Mouse (Mus musculus) hindlimb bud, embryonic 11.5 days (tissue): ENCODE data around the gene Maff.

ENCODE experiments used
- DNase-seq: peaks from one replicate; pipeline ENCODE4 v3.0.0-alpha.2; 2012; ENCODE audit warnings: low read depth, low spot score; ENCODE audit errors: extremely low spot score

Maff gene

DNA sequence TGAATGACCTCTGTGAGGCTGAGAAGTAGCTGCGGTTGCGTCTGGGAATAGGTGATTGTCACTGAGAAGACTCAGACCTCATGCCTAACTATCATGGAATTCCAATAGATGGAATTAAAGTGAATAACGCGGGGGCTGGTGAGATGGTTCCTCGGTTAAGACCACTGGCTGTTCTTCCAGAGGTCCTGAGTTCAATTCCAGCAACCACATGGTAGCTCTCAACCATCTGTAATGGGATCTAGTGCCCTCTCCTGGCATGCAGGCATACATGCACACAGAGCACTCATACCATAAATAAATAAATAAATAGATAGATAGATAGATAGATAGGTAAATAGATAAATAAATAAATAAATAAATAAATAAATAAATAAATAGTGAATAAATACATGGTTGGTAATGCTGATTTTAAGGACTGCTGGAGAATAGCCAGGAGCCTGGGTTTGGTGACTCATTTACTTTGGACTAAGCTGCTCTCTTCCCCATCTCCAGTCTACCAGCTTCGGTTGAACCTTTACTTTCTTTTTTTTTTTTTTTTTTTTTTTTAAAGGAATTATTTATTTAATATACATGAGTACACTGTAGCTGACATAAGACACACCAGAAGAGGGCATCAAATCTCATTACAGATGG is 17.0 kb upstream of the Maff start:
- no peak for DNase-seq

DNA sequence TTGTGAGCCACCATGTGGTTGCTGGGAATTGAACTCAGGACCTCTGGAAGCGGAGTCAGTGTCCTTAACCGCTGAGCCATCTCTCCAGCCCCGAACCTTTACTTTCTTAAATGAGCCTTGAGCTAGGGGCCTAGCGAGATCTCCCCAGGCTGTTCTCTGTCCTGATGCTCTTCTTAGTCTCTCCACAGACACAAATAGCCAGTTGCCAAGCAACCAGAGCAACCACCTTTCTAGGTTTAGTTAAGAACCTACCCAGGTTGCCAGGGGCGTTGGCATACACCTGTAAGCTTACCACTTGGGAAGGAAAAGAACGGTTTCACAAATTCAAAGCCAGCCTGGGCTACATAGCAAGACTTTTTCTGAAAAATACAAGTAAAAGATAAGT is 16.4 kb upstream of the Maff start:
- DNase-seq, result no peak

DNA sequence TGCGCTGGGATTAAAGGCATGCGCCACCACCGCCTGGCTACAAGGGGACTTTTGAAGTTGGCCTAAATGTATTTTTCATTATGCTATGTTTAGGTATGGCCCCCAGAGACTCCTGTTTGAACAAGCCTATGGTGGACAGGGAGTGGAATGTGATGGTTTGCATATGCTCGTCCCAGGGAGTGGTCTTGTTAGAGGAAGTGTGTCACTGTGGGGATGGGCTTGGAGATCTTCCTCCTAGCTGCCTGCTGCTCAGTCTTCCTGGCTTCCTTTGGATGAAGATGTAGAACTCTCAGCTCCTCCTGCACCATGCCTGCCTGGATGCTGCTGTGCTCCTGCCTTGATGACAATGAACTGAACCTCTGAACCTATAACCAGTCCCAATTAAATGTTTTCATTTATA is 15.9 kb upstream of the Maff start:
- no peak for DNase-seq

DNA sequence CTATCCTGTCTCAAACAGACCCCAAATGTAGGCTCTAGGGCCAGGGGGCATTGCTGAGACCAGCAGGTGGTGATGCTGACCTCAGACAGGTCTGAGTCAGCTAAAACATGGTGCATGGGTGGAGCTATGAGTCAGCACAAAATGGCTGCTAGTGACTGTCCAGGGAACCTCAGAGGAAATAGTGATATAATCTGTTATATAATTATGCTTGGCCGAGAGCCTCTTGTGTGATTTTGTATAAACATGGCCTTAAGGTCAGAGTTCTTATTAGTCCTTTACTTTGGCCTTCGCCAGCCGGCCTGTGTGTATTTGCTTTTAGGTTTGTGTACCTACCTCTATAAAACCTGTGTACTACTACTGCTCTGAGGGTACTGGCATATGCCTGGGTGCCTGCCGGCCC is 13.0 kb upstream of the Maff start:
- DNase-seq, result no peak

DNA sequence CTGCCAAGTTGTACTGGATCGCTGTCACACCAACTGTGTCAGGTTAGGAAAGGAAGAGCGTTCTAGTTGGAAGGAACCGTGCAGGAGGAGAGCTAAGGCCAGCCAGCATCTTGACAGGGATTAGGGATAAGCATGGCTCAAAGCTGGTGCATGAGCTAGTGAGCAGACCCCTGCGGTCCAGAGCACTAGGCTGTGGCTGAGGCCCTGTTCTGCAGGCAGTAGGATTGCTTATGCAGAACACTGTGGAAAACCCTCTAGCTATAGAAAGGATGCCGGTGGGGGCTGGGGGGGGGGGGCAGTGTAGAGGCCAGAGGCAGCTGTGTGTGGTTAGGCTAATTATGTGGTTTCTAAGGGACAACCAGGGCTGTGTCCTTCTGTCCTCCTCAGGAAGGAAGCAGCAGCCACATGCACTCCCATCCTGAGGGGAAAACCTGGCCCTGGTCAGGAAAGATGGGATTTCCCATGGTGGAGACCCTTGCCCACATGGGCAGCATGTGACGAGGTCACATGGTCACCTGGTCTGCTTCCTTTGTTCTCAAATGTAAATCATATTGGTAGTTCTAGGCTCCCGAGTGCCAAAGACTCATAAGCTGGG is 11.3 kb upstream of the Maff start:
- no peak for DNase-seq

DNA sequence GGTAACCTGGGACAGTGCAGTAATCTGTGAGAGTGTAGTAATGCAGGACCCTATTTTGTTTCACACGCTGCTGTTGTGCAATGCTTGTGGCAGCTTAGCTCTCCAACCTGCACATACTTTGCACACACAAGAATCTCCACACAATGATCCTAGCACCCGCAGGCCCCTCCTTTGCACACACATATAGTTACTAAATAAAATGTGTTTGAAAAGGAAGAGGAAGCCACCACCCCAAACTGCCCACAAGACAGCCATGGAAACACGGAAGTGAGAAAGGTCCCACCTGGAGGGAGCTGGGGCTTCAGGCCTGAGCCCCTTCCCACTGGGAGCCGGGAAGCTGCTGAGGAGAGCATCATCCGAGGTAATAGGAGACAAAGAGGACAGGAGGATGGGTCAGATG is 7.4 kb upstream of the Maff start:
- DNase-seq, result no peak

DNA sequence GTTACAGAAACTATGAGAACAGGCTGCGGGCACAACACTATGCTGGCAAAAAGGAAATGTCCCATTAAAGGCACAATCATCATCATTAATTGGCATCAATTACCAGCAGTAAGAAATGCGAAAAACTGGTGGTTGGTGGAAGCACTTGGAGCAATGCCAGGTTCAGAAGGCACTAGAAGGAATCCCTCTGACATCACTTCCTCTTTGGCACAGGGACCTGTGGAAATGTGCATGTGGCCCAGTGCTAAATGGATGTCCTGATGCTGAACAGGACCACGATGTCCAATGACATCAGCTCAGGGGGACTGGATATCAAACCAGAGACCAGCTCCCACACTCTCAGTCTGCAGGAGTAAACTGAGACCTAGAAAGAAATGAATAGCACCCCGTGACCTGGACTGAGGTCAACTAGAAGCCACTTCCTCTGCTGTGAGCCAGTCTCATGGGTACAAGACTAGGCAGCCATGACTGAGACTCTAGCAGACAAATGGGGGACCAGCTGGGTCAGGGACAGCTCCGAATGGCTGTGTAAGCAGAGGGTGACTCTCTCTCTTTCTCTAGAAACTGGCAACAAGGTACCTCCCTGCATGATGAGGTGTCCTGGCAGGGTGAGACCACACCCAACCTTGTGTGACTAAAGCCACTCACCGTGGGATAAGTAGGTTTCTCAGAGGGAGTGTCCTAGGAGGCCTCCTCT is 3.6 kb upstream of the Maff start:
- no peak for DNase-seq

DNA sequence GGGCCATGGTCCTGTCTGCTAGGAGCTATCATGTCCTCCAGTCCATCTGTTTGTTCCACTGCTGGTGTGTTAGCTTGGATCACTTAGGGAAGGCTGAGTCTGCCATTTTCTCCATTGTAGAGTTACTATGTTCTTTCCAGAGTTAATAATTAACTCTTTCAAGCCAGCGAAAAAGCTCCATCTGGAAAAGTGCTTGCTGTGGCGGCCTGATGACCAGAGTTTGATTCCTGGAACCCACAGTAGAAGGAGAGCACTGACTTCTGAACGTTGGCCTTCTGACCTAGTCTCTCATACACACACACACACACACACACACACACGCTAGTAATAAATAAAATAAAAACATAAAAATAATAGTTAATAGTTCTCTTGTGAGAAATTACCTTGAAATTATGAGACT is 1.8 kb upstream of the Maff start:
- DNase-seq, result no peak

DNA sequence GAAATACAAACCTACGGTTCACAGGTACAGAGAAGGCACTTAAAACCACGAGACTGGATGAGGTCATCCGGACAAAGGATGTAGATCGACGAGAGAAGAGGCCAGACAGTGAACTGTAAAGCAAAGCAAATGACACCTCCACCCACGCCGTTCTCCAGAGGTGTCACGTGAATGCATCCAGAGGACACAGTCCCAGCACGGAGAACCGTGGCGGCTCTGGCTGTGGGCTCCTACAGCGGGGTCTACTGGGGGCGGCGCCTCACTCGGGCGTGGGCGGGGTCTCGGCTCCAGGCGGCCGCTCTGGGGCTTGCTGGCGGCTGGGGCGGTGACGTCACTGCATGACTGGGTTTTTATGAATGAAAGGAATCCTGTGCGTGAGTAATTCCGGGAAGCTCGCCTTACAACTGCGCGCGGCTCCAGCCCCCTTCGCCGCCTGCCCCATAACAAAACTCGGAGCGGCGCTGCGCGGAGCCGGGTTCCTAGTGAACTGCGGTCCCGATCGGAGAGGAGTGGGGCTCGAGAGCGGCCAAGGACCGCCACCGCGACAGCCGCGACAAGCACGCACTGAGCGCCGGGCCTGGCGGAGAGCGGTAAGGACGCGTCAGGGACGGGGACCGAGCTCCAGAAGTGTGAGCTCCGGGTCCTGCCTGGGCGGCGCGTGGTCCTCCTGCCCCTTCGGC is 884 bp downstream of the Maff start:
- no peak for DNase-seq

DNA sequence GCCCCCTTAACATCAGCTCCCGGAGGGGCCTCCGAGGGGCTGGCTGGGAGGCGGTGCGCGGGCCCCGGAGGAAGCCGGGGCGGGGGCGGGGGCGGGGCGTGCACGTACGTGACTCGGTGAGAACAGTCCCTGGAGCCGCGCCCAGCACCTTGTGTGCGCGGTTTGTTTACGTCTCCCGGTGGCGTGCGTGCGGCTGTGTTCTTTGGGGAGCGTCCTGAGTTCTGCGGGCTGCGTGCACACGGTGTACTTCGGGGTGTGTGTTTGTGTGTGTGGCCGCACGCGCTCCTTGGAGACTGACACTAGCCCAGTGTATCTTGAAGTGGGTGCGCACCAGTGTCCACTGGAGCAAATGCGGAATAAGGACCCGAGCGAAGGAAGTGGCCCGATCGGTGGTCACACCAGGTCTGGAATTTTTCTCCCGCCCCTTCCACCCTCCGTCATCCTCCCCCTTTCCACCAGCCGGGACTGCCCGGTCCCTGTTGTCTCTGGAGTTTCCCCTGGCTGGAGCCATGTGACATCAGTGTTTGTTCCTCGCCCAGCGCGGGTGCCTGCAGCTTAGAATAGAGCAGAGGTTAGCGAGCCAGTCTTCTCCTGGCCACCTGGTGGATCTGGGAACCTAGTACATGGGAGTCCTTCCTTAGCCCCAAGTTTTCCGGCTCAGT is 1.6 kb downstream of the Maff start:
- no peak for DNase-seq

DNA sequence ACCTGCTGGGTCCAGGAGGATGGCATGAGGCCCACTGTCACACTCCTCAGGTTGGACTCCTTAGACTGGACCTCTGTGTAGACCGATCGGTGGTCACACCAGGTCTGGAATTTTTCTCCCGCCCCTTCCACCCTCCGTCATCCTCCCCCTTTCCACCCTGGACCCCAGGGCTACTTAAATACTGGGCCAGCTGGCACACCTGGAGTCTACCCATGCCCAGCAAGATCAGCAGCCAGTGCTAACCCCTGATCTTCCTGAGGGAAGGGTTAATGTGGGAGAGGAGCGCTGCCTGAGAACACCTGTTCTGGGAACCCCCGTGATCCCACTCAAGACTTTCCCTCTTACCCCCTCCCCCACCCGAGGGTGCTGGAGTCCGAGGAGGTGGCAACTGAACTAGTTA is 2.2 kb downstream of the Maff start:
- no peak for DNase-seq

DNA sequence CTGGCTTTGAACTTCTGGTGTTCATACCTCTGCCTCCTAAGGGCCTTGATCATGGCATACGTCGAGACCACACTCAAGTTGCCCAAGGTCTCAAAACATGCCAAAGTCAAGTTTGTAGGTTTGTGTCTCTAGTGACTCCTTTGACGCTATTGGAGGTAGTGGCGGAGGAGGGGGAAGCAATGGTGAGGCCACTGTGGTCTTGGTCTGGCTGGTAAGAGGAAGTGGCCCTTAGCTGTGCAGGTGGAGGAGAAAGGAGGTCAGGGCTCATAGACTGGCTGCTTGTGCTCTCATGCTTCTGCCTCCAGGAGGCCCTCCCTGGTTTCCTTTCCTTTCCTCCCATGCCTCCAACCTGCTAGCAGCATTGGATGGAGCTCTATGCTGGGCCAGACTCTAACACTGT is 4.4 kb downstream of the Maff start:
- DNase-seq, result no peak

DNA sequence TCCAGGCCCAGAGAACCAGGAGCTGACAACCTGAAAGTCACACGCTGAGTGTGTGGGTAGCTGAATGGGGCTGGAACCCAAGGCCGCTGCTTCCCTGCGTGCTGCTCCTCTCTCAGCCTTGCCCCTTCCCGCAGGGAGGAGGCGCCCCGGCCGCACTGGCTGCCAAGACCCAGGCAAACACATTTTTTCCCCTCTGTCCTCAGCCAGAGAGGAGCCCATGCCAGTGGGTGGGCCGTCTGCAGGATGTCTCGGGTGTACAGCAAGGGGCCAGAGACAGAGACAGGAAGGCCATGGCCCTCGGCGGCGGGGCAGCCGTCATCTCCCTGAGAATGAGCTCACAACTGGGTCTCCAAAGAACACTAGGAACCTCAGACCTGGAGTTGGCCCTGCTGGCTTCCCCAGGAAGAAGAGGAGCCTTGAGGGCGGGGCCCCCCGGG is 4.9 kb downstream of the Maff start:
- DNase-seq, result no peak

DNA sequence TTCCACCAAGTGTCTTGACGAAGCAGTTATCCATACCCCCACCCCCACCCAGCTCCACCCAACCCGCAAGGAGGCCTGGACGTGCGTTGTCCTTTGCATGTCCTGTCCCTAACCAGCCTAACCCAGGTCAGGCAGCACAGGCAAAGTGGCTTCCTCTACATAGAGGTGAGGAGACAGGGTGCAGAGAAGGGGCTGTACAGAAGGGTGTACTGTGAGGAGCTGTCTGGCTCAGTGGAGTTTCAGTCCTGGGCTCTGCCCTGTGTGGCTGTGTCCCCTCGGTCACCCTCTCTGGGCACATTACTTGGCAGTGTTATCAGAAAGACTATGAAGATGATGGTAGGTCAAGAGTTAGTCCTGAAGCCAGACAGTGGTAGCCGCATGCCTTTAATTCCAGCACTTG is 6.1 kb downstream of the Maff start:
- no peak for DNase-seq

DNA sequence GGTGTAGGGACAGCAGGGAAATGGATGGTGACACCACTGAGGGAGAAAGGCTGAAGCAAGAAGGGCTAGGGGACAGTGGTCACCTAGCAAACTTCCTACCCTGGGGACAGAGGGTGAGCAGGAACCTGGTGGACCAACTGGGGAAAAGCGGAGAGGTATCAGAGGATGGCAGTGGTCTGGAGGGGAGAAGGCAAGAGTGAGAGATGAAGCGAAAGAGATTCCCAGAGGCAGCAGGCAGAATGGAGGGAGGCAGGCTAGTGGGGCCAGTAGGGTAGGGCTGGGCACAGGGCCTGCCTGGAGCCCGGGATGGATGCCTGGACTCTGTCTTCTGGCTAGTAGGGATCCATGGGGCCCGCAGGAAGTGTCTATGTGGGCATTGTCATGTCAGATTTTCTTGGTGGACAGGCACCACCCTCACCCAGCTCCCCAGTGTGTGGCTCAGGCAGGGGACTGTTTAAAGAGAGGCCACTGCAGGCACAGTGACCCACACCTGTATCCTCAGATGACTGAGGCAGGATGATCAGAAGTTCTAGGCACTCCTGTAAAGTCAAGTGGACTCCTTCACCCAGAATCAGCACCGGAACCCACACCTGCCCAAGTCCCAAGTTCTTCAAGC is 7.4 kb downstream of the Maff start:
- DNase-seq, result no peak

DNA sequence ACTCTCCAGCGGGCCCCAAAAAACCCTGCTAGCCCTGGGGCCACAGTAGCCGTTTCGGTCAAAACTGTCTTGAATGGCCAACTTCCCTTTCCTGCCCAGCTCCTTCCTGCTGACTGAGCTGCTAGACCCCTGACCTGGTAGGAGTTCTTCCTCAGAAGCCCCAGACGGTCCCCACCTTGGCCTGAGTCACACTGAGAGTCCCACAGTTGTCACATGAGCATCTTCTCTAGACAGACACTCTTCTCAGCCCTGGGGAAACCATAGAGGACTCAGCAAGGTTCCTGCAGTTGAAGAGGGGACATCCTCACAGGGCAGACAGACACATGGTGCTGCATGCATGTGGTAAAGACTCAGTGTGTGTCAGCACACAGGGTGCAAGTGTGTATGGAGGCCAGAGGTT is 8.2 kb downstream of the Maff start:
- DNase-seq, result no peak

DNA sequence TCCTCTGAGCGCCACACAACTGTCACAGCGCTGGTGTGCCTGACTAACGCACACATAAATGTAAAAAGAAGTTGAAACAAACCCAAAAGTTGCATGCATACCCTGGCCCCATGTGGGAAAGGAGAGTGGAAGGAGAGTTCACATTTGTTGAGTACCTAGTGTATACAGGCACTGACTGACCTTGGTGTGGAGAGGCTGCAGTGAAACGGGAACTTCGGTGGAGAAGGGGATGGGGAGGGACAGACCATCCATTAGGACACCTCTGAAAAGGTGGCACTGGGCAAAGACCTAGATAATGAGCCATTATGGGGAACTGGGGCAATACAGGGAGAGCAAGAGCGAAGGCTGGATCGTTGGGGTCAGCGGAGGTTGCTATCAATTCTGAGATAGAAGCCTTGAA is 10.1 kb downstream of the Maff start:
- DNase-seq, result no peak

DNA sequence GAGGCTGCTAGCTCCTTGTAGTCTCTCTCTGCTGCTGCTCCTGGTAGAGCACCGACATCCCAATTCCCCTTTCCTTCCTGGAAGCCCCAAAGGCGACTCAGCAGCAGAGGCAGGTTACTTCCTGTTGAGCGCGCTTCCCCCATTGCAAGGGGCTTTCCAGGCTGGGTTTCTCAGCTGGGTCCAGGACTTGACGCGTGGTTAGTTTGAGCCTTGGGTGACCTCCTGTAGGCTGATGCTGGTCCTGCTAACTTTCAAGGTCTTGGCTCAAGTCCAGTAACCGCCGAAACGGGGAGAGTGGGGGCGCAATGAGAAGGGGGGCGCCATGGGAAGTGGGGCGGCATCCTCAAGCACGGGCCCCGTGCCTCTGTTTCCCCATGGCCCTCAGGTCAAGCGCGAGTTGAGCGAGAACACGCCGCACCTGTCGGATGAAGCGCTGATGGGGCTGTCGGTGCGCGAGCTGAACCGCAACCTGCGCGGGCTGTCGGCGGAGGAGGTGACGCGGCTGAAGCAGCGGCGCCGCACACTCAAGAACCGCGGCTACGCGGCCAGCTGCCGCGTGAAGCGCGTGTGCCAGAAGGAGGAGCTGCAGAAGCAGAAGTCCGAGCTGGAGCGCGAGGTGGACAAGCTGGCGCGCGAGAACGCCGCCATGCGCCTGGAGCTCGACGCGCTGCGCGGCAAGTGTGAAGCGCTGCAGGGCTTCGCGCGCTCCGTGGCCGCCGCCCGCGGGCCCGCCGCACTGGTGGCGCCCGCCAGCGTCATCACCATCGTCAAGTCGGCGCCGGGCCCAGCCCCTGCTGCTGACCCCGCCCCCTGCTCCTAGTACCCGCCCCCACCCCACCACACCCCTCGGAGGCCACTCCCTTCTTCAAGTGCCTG is 10.9 kb downstream of the Maff start:
- DNase-seq, result no peak

DNA sequence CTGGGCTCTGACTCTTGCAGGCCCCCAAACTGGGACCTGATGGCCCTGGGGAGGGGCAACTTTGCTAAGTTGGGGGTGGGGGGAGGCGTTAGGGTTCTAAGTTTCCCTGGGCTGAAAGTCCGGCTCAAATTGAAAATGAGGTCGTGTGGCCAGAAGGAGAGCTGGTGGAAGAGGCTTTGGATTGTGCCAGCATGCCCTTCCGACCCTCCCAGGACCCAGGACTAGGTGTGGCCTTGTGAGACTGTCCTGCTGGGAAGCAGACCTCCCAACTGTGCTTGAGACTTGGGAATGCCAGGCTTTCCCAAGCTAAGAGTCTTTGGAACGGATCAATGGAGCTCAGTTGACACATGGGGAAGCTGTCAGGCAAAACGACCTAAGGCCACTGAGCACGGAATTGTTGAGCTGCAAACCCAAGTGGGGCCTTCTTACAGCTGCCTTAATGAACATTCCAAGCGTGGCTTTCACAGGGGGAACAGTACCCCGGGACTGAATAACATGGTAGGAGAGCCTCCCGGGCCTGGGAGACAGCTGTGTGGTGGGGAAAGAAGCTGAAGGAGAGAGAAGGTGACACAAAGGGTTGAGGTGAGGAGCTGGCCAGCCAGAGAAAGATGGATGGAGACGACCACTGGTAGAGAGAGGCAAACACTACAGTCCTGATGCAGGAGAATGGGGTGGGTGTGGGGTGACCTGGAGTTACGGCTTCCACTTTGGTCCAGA is 11.7 kb downstream of the Maff start:
- no peak for DNase-seq

DNA sequence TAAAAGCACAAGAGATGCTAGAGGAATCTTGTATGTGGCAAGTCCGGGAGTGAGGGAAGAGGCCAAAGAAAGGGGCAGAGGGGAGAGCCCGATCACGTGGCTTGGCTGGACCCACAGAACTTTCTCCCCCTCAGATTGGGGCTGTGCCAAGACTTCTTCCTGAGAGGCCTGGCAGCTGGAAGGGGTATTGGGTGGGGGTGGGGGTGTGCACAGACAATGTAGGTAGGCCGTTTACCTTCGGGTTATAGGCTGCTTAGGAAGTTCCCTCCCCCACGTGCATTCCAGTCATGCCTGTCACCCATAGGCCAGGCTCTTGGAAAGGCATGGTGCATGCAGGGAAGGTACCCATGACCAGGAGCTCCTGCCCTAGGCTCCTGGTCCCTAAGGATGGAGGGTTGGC is 13.5 kb downstream of the Maff start:
- DNase-seq, result no peak
